In genomic region chr1:143993026-143993425, GRCm38 (mm10) we compare ENCODE assay signal across 20 mouse cellular contexts.
"Had no signal": no experiment of that assay in that cellular context is flagged by ENCODE, and none has a peak within 500 bp of the region (broad histone marks: within the 10 kb centered on the region; RNA-seq: fewer than 3 reads in every experiment).

No protein-coding gene starts in this region.

- H3K9me3 ChIP-seq: midbrain, embryonic 13.5 days; neural tube, embryonic 12.5 days; neural tube, embryonic 15.5 days; stomach, embryonic 15.5 days had no signal

- ATAC-seq: liver, postnatal 0 days; lung, postnatal 0 days; midbrain, embryonic 13.5 days; midbrain, embryonic 16.5 days had no signal

- H3K9ac ChIP-seq: liver, embryonic 14.5 days; liver, postnatal 0 days; lung, embryonic 14.5 days; midbrain, embryonic 13.5 days; neural tube, embryonic 12.5 days; neural tube, embryonic 15.5 days; stomach, embryonic 15.5 days had no signal

- H3K27ac ChIP-seq: kidney, postnatal 0 days; left cerebral cortex, adult 2 months; liver, embryonic 14.5 days; macrophage; midbrain, embryonic 13.5 days; neural tube, embryonic 12.5 days; neural tube, embryonic 15.5 days; stomach, embryonic 15.5 days had no signal

- H3K4me3 ChIP-seq: left cerebral cortex, adult 2 months; midbrain, embryonic 13.5 days; neural tube, embryonic 12.5 days; neural tube, embryonic 15.5 days; stomach, embryonic 15.5 days had no signal

- H3K4me2 ChIP-seq: liver, embryonic 11.5 days; lung, embryonic 14.5 days; midbrain, embryonic 13.5 days; neural tube, embryonic 12.5 days; neural tube, embryonic 15.5 days; stomach, embryonic 15.5 days had no signal

- DNase-seq: kidney, adult 2 months; kidney, postnatal 25 days; layer of hippocampus, postnatal 36 days; liver, postnatal 0 days; lung, embryonic 14.5 days; retina, postnatal 1 day; right cerebral cortex, postnatal 25 days; spleen, adult 18-20 months; thymus, postnatal 25 days had no signal

- H3K27me3 ChIP-seq: midbrain, embryonic 13.5 days; neural tube, embryonic 12.5 days; neural tube, embryonic 15.5 days; stomach, embryonic 15.5 days had no signal

- H3K36me3 ChIP-seq: midbrain, embryonic 13.5 days; neural tube, embryonic 12.5 days; neural tube, embryonic 15.5 days; stomach, embryonic 15.5 days had no signal

- H3K4me1 ChIP-seq: neural tube, embryonic 12.5 days; neural tube, embryonic 15.5 days; stomach, embryonic 15.5 days had no signal
